Mouse (Mus musculus) E14TG2a.4 (cell line): Measurements from ENCODE around the gene Sptssa.

Source experiments
- CTCF ChIP-seq: conservative IDR thresholded peaks from 2 replicates; pipeline ENCODE4 v1.5.1; 2014; ENCODE audit warnings: low read length
- NANOG ChIP-seq: IDR thresholded peaks from 2 replicates; pipeline ENCODE4 v1.6.1; 2014; ENCODE audit warnings: borderline replicate concordance, low read length, mixed read lengths
- POU5F1 ChIP-seq: IDR thresholded peaks from 2 replicates; pipeline ENCODE4 v1.6.1; 2014; ENCODE audit warnings: low read length, borderline replicate concordance

DNA sequence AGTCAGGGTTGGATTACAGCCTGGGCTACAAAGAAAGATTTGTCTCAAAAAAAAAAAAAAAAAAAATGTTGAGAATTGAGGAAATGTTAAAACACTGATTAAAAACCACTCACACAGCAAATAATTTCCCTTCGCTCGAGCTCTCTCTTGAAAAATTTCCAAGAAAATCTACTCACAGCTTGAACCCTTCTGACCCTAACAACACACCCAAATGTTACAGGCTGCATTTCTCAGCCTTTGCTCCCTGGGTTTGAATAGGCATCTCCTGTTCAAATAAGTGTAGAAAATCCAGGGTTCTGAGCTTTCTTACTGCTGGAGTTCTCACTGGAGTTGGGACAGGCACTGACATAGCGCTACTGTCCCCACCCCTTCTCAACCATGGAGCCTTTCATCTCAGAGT is 51.2 kb downstream of the Sptssa start:
- no peak for TF ChIP-seq CTCF
- TF ChIP-seq NANOG = no peak
- no peak for TF ChIP-seq POU5F1
